Mouse (Mus musculus): ENCODE data around the gene Magee1.

GRCm38 (mm10) chrX:105080096-105080495 is 40.1 kb upstream of the Magee1 start:
- TF ChIP-seq TCF12 (IDR thresholded peaks at IDR 0.05; ENCODE audit: insufficient read depth, poor library complexity, severe bottlenecking) (no peak), POLR2A (IDR thresholded peaks at IDR 0.05; ENCODE audit: insufficient read length, low read depth) (no peak)

Data from myocyte (in vitro differentiated cells).